Mouse (Mus musculus) adrenal gland, adult 2 months (tissue): Measurements from ENCODE around the gene Abhd18. TPM values are rescaled to one million over a fixed set of nuclear protein-coding genes. Genes with fewer than 3 reads are reported as not detected.
A peak's percentile ranks its signal among the peaks of the same experiment; 100 is the strongest.
"Not testable (repeated sequence)": the region's sequence is repeated elsewhere in the genome, so short reads cannot be mapped to it uniquely, and the experiment has no call there.

Experiments
- DNase-seq: peaks from one replicate; pipeline ENCODE4 v3.0.0; 2021
- long read RNA-seq: library from polyadenylated mRNA; stranded (forward); transcript quantifications from one replicate; pipeline ENCODE4 v2.0.0, GENCODE M21; 2021
- polyA plus RNA-seq: library from polyadenylated mRNA; depleted of rRNA; stranded (reverse); fragments of >200 nt; gene quantifications from 2 replicates; pipeline ENCODE4 v1.2.3, GENCODE M21; 2012; rRNA removed
- total RNA-seq, 2 experiments: library from RNA; stranded (reverse); gene quantifications; 2 replicates each; pipeline ENCODE4 v1.2.3; 2021

Abhd18 gene
- 1 to 10 TPM; 4.0 to 6.4 TPM for total RNA-seq
- 0.42 and 1.2 TPM in 2 replicates for polyA plus RNA-seq
- long read RNA-seq, partial matches to known transcripts: 0 of 1 reads
- long read RNA-seq, other reads (novel, unspliced or antisense): 1 of 1 reads

DNA sequence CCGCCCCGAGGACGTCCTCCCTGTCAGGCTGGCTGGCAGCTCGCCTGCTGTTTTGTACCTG is at the start of gene Abhd18:
Gene Abhd18, plus strand, starts transcription at position 14 of the 61 bp plus-strand sequence.
- DNase-seq: not testable (repeated sequence)

DNA sequence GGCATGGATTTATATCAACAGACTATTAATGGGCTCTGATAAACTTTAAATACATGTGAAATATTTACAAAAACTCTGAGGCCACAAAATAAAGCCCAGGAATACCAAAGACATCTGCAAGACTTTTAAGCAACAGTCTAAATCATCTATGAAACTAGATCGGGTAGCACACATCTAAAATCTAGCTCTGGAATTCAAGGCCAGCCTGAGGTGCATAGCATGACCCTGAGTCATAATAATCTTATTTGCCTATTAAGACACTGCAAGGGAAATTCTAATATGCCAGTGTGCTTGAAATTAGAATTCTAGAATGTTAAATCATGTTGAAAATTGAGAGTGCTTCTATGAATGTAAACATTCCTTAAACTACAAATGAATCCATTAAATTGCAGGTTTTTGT is 48.7 kb upstream of the Abhd18 start:
- peak; percentile 11 for DNase-seq

DNA sequence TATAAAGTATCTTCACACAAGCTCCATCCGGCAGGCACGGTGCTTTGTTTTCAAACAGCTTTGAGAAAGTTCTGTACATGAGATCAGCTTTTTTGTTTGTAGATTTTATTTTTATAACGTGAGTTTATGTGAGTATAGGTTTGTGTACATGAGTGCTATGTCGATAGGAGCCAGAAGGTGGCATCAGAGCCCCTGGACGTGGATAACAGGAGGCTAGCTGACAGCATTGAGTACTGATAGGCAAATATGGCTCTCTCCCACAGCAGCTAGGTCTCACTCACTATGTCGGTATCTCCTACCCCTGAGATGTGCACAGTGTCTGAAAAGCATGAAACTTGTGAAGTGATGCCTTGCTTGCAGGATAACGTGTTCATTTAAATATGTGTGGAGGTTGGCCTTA is 48.3 kb upstream of the Abhd18 start:
- peak; percentile 48 for DNase-seq

DNA sequence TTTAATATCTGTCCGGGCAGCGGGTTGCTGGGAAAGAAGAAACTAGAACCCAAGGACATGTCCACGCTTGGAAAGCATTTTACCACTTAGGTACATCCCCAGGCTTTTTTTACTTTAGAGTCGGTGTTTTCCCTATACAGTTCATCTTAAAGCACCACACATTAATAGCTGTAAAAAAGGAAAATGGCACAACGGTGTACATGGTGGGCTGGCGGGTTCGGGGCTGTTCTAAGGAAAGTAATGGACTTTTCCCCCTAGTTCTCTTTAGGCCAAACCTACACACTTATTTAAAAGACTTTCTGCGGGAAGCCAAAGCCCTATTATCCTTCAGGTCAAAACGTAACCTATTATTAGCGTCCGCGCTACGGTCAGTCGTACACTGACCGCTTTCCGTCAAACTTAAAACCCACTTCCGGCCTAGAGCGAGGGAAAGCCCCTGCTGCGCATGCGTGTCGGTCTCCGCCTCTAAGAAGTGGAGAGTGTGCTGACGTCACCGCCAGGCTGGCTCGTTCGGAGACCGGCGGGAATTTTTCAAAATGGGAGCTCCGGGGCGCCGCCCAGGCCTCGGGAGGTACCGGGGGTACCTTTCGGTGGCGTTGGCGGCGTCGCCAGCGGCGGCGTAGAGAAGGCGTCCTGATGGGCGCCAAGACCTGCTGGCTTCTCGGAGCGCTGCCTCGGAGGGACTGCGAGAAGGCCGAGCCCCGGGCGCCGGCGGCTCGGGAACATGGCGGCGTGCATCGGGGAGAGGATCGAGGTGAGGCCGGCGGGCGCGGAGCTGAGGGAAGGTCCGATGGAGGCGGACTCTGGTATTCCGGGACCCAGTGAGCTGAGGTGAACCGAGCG is 47.0 kb upstream of the Abhd18 start, which contains the start of gene Plk4:
Gene Plk4, plus strand, starts transcription at position 490 of the 843 bp plus-strand sequence.
- DNase-seq: peak; percentile 96

DNA sequence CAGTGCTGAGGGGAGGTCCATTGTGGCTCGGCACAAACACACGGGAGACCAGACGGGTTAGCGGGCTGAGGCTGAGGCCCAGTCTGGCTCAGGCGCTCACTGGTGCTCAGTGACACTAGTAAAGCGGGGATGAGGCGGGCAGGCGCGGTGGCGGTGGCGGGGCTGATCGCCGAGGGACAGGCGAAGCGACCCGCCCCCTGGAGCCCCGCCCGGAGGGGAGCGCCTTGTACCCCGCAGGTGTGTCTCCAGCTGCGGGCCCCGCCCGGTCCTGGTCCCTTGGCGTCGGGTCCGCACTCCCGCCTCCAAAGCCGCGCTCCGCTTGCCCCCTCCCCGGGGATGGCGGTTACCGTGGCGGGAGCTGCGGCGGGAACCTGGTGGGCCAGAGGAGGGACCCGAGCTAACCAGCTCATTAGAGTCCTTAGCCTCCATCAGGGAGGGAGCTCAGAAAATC is 46.4 kb upstream of the Abhd18 start:
- no peak for DNase-seq

DNA sequence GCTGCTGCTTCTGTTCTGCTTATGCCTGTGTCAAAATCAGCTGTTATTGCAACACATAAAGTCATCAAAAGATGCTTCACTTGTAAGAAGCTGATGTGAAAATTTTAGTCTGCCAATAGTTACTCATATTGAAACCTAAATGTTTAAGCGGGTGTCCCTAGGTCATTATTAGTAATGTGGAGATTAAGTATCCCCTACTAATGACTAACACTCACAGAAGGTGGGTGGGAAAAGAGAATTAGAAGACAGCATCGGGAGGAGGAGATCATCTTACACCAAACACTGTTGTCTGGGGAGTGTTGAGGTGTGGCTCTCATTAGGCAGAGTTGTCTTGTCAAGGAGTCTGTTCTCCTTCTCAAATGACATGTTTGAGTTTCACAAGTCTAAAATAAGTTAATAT is 39.9 kb upstream of the Abhd18 start:
- DNase-seq: no peak

DNA sequence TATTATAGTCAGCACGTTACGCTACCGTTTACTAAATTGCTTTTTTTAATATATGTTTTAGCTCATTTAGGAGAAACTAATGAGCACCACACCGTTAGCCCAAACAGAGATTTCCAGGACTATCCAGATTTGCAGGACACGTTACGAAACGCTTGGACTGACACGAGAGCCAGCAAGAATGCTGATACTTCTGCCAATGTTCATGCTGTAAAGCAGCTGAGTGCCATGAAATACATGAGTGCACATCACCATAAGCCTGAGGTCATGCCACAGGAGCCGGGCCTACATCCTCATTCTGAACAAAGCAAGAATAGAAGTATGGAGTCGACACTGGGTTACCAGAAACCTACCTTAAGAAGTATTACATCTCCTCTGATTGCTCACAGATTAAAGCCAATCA is 38.1 kb upstream of the Abhd18 start:
- no peak for DNase-seq

DNA sequence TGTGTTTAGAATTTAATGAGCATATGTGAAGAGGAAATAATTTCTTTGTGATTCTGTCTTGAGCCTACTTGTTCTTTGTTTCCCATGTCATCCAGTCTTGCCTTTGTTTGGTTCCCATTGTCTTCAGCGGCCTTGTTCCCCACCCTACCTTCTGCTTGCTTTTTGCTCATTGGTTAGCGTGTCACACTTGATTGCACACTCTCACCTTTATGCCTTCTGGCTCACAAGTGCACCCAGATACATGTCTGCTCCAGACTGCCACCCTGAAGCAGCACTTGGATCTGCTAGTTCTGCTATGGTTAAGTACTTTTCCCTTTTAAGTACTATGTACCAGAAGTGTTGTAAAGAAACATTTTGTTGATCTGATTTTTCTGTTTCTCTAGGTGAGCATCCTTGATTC is 36.9 kb upstream of the Abhd18 start:
- DNase-seq: no peak

DNA sequence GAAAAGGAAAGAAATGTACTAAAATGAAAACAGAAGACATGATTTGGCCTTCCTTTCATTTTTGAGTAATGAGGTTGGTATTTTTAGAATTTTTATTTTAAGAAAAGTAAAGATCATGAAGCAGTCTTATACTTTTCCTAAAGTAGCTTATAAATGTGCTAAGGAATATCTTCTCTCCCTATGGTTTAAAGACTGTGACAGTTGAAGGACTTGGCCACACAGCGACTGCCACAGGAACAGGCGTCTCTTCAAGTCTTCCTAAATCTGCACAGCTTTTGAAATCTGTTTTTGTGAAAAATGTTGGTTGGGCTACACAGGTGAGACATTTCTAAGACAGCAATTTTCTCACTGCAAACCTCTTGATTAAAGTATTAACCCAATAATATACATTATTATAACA is 33.5 kb upstream of the Abhd18 start:
- DNase-seq: no peak

DNA sequence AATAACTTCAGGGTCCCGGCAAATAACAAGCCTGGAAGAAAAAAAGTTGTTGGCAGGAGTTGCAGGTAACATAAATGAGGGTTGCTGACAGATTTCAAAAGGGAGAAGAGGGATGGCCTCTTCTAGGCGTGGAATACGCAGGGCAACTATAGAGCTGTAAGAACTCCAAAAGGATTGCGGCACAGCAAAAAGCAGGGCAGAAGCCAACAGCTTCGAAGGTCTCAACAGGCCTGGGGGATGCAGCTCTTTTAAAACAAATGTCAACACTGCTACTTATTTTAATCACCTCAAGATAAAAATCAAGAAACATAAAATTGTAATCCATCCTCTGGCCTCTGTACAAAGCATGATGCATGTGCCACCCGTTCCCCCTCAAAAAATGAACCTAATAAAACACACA is 1.2 kb upstream of the Abhd18 start:
- DNase-seq: peak; percentile 28

DNA sequence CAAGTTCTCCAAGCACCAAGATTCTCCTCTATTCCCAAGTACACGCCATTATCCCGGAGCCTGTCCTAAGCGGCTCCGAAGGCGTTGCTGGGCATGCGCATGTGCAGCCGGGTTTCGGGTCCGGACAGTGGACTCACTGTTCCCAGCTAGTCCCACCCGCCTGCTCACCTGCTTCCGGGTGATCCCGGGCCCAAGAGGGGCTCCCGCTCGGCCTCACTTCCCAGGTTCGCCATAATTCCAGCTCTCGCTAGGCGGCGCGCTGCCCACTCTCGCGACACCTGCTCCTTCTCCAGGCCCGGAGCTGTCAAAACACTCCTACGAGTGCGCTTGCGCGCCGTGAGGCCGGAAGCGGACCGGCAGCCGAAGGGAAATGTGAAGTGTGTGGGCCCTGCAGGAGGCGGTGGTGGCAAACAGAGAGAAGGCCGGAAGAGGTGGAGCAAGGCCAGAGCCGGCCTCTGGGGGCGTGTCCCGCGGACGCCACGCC is 255 bp upstream of the Abhd18 start, which contains the start of gene Mfsd8:
Gene Mfsd8, minus strand, starts transcription at position 414 of the 484 bp plus-strand sequence.
- peak; percentile 97 for DNase-seq

DNA sequence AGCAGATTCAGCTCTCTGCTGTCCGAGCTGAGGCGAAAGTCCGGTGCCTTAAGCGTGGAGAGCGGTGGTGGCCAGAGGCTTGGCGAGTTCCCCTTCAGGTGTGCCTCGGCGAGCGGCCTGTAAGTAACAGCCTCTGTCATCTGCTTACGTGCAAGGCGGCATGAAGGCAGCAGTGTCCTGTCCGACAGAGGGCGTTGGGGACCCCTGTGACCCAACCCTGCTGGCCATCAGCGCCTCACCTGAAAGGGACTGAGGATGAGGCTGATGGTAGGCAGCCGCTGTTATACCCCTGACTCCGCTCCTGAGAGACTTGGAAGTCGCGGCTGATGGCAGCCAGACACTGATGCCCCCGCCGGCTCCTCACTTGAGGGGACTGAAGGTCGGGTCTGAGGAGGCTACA is 248 bp downstream of the Abhd18 start:
- peak; percentile 54 for DNase-seq

DNA sequence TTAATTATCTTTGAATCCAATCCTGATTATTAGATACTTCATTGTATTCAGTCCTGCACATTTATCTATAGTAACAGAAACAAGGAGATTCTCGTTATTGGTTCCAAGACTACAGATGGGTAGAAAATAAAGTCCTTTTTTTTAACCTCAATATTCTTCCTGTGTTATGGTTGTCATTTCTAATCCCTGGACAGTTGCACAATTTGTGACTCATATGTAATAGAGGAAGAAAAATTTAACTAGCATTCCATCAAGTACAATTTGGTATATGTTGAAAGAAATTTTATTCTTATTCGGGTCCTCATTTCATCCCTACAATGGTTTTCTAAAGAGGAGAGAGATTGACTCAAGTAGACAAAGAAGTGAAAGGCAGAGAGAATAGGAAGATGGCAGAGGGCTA is 1.2 kb downstream of the Abhd18 start:
- DNase-seq: not testable (repeated sequence)

DNA sequence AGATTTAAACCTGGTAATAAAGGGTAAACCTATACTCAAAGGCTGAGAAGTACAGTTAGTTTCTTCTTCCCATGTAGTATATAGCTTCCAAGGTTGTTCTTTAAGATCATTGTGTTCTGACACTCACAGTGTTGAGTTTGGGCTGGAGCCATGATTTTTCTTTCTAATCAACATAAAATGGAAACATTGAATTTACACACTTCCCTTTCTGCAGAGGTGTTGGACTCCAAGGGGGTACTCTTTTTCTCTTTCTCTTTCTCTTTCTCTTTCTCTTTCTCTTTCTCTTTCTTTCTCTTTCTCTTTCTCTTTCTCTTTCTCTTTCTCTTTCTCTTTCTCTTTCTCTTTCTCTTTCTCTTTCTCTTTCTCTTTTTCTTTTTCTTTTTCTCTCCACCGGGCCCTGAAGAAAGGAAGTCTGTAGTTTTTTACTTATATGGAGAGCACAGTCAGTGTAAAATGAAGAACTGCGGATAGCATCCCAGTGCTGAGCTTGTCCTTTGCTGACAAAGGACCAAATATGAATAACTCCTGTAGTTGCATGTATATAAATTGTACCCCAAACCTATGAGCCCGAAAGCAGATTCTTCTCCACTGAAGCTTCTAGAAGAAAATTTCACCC is 6.5 kb downstream of the Abhd18 start:
- DNase-seq: not testable (repeated sequence)

DNA sequence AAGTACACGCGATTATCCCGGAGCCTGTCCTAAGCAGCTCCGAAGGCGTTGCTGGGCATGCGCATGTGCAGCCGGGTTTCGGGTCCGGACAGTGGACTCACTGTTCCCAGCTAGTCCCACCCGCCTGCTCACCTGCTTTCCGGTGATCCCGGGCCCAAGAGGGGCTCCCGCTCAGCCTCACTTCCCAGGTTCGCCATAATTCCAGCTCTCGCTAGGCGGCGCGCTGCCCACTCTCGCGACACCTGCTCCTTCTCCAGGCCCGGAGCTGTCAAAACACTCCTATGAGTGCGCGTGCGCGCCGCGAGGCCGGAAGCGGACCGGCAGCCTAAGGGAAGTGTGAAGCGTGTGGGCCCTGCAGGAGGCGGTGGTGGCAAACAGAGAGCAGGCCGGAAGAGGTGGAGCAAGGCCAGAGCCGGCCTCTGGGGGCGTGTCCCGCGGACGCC is 47.1 kb downstream of the Abhd18 start:
- peak; percentile 99 for DNase-seq

DNA sequence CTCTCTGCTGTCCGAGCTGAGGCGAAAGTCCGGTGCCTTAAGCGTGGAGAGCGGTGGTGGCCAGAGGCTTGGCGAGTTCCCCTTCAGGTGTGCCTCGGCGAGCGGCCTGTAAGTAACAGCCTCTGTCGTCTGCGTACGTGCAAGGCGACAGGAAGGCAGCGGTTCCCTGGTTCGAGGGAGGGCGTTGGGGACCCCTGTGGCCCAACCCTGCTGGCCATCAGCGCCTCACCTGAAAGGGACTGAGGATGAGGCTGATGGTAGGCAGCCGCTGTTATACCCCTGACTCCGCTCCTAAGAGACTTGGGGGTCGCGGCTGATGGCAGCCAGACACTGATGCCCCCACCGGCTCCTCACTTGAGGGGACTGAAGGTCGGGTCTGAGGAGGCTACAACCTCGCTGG is 47.6 kb downstream of the Abhd18 start:
- peak; percentile 31 for DNase-seq

DNA sequence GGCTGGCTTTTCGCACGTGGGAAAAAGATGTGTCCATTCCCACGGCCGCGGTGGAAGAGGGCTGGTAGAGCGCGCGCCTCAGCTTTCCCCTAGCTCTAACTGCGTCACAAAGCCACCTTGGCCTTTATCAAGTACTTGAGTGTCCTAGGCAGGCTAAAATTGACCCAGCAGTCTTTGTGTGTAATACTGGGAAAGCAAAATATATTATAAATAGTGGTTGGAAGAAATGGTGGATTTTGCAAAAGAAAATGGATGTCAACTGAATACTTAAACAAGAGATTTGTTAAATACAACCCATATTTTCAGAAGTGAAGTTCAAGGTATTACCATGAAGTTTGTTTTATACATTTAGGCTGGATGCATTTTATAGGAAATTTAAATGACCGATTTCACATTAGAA is 55.7 kb downstream of the Abhd18 start, which contains the start of gene 1700034I23Rik:
Gene 1700034I23Rik, minus strand, starts transcription at position 101 of the 400 bp plus-strand sequence.
- not testable (repeated sequence) for DNase-seq

DNA sequence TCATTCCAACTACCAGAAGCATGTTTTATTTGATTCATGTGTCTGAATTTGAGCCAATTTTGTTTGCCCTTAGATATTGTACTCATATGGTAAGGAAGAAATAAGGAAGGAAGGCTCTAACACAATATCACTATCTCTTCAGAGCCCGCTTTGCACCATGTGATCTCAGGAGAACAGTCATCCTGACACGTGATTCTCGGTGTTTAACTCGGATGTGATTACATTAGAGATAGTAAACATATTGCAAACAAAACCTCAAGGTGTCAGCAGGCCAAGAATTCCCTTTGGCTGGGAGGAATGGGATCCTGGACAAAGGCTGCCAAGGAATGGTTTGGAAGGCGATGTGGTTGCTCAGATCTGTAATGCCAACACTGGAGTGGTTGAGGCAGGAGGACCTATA is 91.4 kb downstream of the Abhd18 start:
- no peak for DNase-seq

DNA sequence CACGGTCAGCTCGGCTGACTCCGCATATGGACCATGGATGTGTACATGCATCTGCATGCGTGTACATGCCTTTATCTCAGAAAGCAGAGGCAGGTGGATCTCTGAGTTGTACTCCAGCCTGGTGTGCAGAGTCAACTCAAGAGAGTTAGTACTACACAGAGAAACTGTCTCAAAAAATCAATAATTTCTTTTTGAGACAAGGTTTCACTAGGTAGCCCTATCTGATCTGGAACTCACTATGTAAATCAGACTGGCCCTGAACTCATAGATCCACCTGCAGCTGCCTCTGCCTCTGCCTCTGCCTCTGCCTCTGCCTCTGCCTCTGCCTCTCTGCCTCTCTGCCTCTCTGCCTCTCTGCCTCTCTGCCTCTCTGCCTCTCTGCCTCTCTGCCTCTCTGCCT is 91.8 kb downstream of the Abhd18 start:
- no peak for DNase-seq

DNA sequence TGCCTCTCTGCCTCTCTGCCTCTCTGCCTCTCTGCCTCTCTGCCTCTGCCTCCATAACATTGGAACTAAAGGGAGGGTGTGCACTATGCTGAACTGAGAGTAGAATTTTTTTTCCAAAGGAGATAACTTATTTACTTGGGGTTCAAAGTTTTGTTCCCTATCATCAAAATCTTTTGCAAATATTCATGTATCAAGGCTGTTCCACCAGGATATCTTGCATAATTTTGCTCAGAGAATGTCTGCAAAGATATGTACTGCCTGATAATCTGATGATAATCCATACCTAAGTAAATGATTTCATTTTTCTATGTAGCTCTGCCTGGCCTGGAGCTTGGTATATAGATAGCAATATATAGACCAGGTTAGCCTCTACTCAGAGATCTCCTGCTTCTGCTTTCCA is 92.2 kb downstream of the Abhd18 start:
- DNase-seq: no peak

DNA sequence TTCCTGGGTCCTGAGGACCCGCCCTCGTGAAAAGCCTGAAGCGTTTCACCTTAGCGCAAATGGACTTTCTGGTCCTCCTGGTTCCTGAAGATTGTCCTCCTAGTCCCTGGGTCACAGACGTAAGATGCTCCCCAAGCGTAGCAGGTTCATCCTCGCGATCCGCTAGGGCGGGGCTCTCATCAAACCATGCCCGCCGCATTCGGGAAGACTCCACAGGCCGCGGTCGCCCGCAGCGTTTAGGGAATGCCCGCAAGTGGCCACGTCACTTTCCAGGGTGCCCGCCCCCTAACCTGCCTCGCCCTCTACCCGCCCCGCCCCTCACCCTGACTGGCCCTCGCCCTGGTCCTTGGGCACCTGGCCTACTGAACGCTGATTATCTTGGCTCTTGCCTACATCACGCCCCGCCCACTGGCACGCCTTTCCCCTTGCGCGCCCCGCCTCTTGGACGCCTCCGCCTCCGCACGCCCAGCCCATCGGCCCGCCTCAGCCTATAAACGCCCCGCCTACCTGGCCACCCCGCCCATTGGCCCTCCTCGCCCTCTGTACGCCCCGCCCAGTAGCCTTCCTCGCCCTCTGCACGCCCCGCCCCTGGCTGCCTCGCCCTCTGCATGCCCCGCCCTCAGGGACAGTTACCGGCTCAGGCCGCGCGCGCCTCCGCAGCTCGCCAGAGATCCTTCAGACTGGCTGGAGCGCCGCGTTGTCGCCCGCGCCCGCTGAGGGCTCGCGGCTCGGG is 102.6 kb downstream of the Abhd18 start, which contains the start of gene Larp1b:
Gene Larp1b, plus strand, starts transcription at position 659 of the 733 bp plus-strand sequence.
- DNase-seq: peak; percentile 100

DNA sequence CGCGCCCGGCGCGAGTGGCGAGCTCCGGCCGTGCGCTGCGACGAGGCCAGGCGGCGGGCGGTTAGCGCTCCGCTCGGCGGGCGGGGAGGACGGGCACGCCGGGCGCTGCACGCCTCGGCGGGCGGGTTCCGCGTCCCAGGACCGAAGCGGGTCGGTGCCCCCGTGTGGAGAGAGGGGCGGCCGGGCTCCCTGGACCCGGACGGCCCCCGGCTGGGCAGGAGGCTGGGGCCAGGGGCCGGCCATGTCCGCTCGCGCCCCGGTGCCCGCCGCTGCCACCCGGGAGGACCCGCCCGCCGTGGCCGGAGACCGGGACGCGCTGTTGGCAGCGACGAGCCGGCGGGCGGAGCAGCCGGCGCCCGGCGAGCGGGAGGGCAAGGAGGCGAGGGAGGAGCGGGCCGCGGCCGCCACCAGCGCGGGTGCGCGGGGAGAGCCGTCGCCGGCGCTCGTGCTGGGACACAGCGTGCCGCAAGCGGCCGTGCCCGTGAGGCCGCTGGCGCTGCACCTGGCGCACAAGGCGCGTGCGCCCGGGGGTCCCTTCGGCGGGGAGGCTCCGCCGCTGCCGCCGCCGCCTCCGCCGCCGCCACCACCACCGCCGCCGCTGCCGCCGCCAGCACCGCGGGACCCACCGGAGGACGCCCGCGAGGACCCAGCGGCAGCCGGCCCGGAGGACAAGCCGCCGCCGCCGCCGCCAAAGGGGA is 103.3 kb downstream of the Abhd18 start:
- peak; percentile 77 for DNase-seq
